In the genomic region with DNA sequence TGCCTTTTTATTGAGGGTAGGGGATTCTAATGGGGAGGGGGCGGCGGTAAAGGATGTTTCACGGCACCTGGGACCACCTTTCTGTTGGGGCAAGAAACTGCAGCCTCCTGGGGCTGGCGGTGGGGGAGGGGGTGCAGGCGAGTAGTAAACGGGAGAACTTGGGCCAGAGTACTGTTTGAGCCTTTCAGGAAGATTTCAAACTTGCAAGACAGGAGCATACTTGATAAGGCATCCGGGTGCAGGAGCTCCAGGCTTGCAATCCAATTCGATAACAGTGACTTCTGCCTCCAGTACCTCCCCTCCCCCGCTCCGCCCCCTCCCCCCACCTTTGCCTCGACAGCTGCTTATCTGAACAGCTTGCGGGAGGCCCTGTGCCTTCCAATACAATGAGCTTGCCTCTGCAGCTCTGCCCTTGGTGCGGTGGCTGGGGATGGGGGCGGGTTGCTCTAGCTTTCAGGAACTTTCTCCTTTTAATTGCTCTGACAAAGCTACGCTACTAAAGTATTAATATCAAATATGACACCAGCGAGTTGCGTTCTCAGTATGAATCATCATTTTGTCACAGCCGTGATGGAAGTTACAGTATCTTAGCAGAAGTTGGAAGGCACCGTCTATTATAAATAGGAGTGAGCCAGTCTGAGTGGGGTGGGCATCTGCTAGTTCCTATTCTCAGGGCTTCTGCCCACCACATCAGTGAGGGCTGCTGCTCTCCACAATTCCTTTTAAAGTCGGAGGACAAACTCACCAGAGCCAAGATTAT, we compare ENCODE assay signal across 8 mouse cellular contexts. TPM values are rescaled to one million over a fixed set of nuclear protein-coding genes. Genes with fewer than 3 reads are reported as not detected.
A peak's percentile ranks its signal among the peaks of the same experiment; 100 is the strongest.
DNase-seq lines count a peak whose midpoint lies in the region; ATAC-seq lines count a peak whose summit lies in the region.

No protein-coding gene starts in this region.

- H3K4me2 ChIP-seq in lung, embryonic 16.5 days (ENCODE audit: low read depth, low read length): peak overlapping the region; percentile 96

- peak; percentile 39 for ATAC-seq in erythroid progenitor cell, adult 5-6 weeks (replicated peaks; ENCODE audit: low FRiP score, poor library complexity, severe bottlenecking)
- no peak for ATAC-seq in lung, embryonic 16.5 days (ENCODE audit: low read depth)

- H3K9me3 ChIP-seq in hindbrain, embryonic 10.5 days: no peaks in the 10 kb centered on the region
- H3K9me3 ChIP-seq in lung, embryonic 16.5 days (ENCODE audit: control insufficient read depth, low read length): no peaks in the 10 kb centered on the region

- H3K27me3 ChIP-seq in hindbrain, embryonic 10.5 days (ENCODE audit: insufficient read depth, poor library complexity, severe bottlenecking): peaks cover 67% of the 10 kb centered on the region
- H3K27me3 ChIP-seq in lung, embryonic 16.5 days (ENCODE audit: control insufficient read depth, insufficient read depth, low read depth, low read length): no peaks in the 10 kb centered on the region; the same call in 1 of the 2 replicates

- H3K36me3 ChIP-seq in hindbrain, embryonic 10.5 days: peaks cover 4% of the 10 kb centered on the region
- H3K36me3 ChIP-seq in lung, embryonic 16.5 days (ENCODE audit: control insufficient read depth, insufficient read depth, low read length): no peaks in the 10 kb centered on the region

- peak overlapping the region; percentile 78 for H3K9ac ChIP-seq in lung, embryonic 16.5 days (ENCODE audit: low read length)

- H3K27ac ChIP-seq in hindbrain, embryonic 10.5 days: peak overlapping the region; percentile 94
- H3K27ac ChIP-seq in lung, embryonic 16.5 days (ENCODE audit: low read length): peak overlapping the region; percentile 85

- 1% methylated on average over 20 of the region's 20 CpGs for WGBS in hindbrain, embryonic 10.5 days
- WGBS in lung, embryonic 16.5 days: 1% methylated on average over 18 of the region's 20 CpGs

- peak; percentile 53 for DNase-seq in B cell, adult 2 months
- peak; percentile 70 for DNase-seq in R1 (ENCODE audit: low read depth, low spot score)
- DNase-seq in hindbrain, embryonic 10.5 days (ENCODE audit: low spot score): peak; percentile 78
- peak; percentile 46 to 57 for DNase-seq in layer of hippocampus, postnatal 10 days (ENCODE audit: low spot score in 2 of 2)
- DNase-seq in retina, postnatal 7 days (ENCODE audit: low read depth, low spot score): peak; percentile 33
- DNase-seq in yolk sac, embryonic 10.5 days (ENCODE audit: low spot score): peak; percentile 93

- H3K4me3 ChIP-seq in hindbrain, embryonic 10.5 days: peak overlapping the region; percentile 74
- H3K4me3 ChIP-seq in lung, embryonic 16.5 days (ENCODE audit: low read length): peak overlapping the region; percentile 63

- H3K4me1 ChIP-seq in hindbrain, embryonic 10.5 days (replicated peaks): peaks cover 94% of the 10 kb centered on the region
- peaks cover 30% of the 10 kb centered on the region for H3K4me1 ChIP-seq in lung, embryonic 16.5 days (replicated peaks; ENCODE audit: control insufficient read depth, insufficient read depth, low read length)

RNA-seq across cellular contexts. Expression of gene Gadd45g, which starts 2.2 kb away (rescaled TPM):
- 4.3 TPM in 1 of 2 replicates, not detected in the other for total RNA-seq in erythroid progenitor cell, adult 5-6 weeks (2015; ENCODE audit: low replicate concordance)
- 9.4 TPM in 1 of 2 replicates, not detected in the other for total RNA-seq in erythroid progenitor cell, adult 5-6 weeks (2017; ENCODE audit: low replicate concordance)
- polyA plus RNA-seq in hindbrain, embryonic 10.5 days (2016; fragmentation: Nextera tagmentation; extraction: Ambion mirVana): 184 and 214 TPM in 2 replicates
- 10 to 100 TPM; 22.0 to 23.1 TPM for total RNA-seq in layer of hippocampus, postnatal 10 days (2021)
- polyA plus RNA-seq in lung, embryonic 16.5 days (2015; fragmentation: Nextera tagmentation; extraction: Ambion mirVana): 74.4 and 92.3 TPM in 2 replicates

RNA-seq across cellular contexts. Expression of gene Sema4d, which starts 55.1 kb away (rescaled TPM):
- total RNA-seq in erythroid progenitor cell, adult 5-6 weeks (2015; ENCODE audit: low replicate concordance): 9.6 and 14.1 TPM in 2 replicates
- total RNA-seq in erythroid progenitor cell, adult 5-6 weeks (2017; ENCODE audit: low replicate concordance): 6.3 and 10.2 TPM in 2 replicates
- polyA plus RNA-seq in hindbrain, embryonic 10.5 days (2016; fragmentation: Nextera tagmentation; extraction: Ambion mirVana): 5.9 and 7.5 TPM in 2 replicates
- 10 to 100 TPM; 85.2 to 96.2 TPM for total RNA-seq in layer of hippocampus, postnatal 10 days (2021)
- polyA plus RNA-seq in lung, embryonic 16.5 days (2015; fragmentation: Nextera tagmentation; extraction: Ambion mirVana): 9.0 and 9.8 TPM in 2 replicates

Comparison
In these comparisons a context has a peak if more than half of its experiments do, and no peak if none do; other contexts are left out.
1. DNase-seq: peak in every context shown above with its lines; median percentile 93 in yolk sac, embryonic 10.5 days; 78 in hindbrain, embryonic 10.5 days; 70 in R1; 53 in B cell, adult 2 months; 52 in layer of hippocampus, postnatal 10 days; 33 in retina, postnatal 7 days.
2. RNA of gene Sema4d, which starts 55.1 kb away (total RNA-seq): 85.2 to 96.2 TPM in layer of hippocampus, postnatal 10 days; 6.3 to 14.1 TPM in erythroid progenitor cell, adult 5-6 weeks; every median in the first group is over 4 times any median in the second.